ENCODE assay signal across 27 mouse cellular contexts in genomic region chr7:142050536-142050935, GRCm38 (mm10).
"Had no signal": no experiment of that assay in that cellular context is flagged by ENCODE, and none has a peak within 500 bp of the region (broad histone marks: within the 10 kb centered on the region; RNA-seq: fewer than 3 reads in every experiment).

No protein-coding gene starts in this region.

- H3K4me1 ChIP-seq: embryonic facial prominence, embryonic 12.5 days; embryonic facial prominence, embryonic 13.5 days; embryonic facial prominence, embryonic 15.5 days; forebrain, embryonic 15.5 days had no signal

- H3K9ac ChIP-seq: embryonic facial prominence, embryonic 12.5 days; embryonic facial prominence, embryonic 13.5 days; embryonic facial prominence, embryonic 15.5 days; forebrain, embryonic 12.5 days; forebrain, embryonic 13.5 days; forebrain, embryonic 15.5 days; forebrain, postnatal 0 days had no signal

- H3K4me3 ChIP-seq: embryonic facial prominence, embryonic 10.5 days; embryonic facial prominence, embryonic 12.5 days; embryonic facial prominence, embryonic 13.5 days; embryonic facial prominence, embryonic 15.5 days; erythroblast, embryonic 14.5 days; forebrain, embryonic 10.5 days; forebrain, embryonic 12.5 days; forebrain, embryonic 13.5 days; forebrain, embryonic 15.5 days; gastrocnemius, adult 2 months; heart, adult 2 months had no signal

- H3K27ac ChIP-seq: embryonic facial prominence, embryonic 10.5 days; embryonic facial prominence, embryonic 12.5 days; embryonic facial prominence, embryonic 13.5 days; embryonic facial prominence, embryonic 15.5 days; forebrain, embryonic 10.5 days; forebrain, embryonic 12.5 days; forebrain, embryonic 13.5 days; forebrain, embryonic 15.5 days; gastrocnemius, adult 2 months; heart, adult 2 months had no signal

- ATAC-seq: forebrain, embryonic 13.5 days; forebrain, embryonic 14.5 days; forebrain, embryonic 15.5 days; forebrain, embryonic 16.5 days; forebrain, postnatal 0 days had no signal

- H3K4me2 ChIP-seq: embryonic facial prominence, embryonic 12.5 days; embryonic facial prominence, embryonic 13.5 days; embryonic facial prominence, embryonic 15.5 days; forebrain, embryonic 12.5 days; forebrain, embryonic 13.5 days; forebrain, embryonic 15.5 days had no signal

- DNase-seq: cerebellum, adult 9-10 months; cerebellum, adult 9-11 months; cerebellum, postnatal 10 days; cerebellum, postnatal 14 days; cerebellum, postnatal 25 days; cerebellum, postnatal 36 days; embryo, embryonic 11 days; forebrain, postnatal 0 days; gastrocnemius, adult 2 months; gastrocnemius, postnatal 10 days; gastrocnemius, postnatal 14 days; gastrocnemius, postnatal 25 days; gastrocnemius, postnatal 36 days; heart, adult 11 months; heart, adult 18-20 months; heart, adult 2 months had no signal

- H3K27me3 ChIP-seq: embryonic facial prominence, embryonic 12.5 days; embryonic facial prominence, embryonic 13.5 days; embryonic facial prominence, embryonic 15.5 days; forebrain, embryonic 12.5 days; forebrain, embryonic 13.5 days; forebrain, embryonic 15.5 days had no signal

- H3K9me3 ChIP-seq: embryonic facial prominence, embryonic 10.5 days; embryonic facial prominence, embryonic 12.5 days; embryonic facial prominence, embryonic 13.5 days; embryonic facial prominence, embryonic 15.5 days; forebrain, embryonic 10.5 days; forebrain, embryonic 12.5 days; forebrain, embryonic 13.5 days; forebrain, embryonic 15.5 days had no signal
